Mouse (Mus musculus) bone marrow, adult 2 months (tissue): ENCODE measurements around the gene Ugcg.

Source experiments
- CTCF ChIP-seq: fragments of 200-500 bp; IDR thresholded peaks from 2 replicates; pipeline ENCODE4 v1.5.1; 2011; ENCODE audit warnings: low read length, control low read depth; ENCODE audit not compliant: control insufficient read depth, insufficient read depth
- POLR2A ChIP-seq: fragments of 200-500 bp; IDR thresholded peaks from 2 replicates; pipeline ENCODE4 v1.6.1; 2011; ENCODE audit warnings: low read depth, mild to moderate bottlenecking, control low read depth, low read length, borderline replicate concordance; ENCODE audit not compliant: control insufficient read depth

DNA sequence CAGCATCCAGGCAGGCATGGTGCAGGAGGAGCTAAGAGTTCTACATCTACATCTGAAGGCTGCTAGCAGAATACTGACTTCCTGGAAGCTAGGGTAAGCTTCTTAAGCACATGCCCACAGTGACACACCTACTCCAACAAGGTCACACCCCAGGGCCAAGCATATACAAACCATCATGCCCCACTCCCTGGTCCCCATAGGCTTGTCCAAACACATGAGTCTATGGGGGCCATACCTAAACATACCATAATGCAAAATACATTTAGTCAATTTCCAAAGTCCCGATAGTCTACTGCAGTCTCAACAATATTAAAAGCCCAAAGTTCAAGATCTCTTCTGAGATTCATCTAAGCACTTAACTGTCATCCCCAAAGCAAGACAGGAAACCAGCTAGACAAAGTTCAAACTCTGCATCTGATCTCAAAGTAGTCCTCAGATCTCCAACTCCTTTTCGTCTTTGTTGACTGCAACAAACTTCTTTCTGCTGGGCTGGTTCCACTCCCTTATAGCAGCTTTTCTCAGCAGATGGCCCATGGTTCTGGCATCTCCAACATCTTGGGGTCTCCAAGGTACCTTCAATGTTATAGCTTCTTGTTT, 21.7 kb upstream of the Ugcg start:
- TF ChIP-seq POLR2A (no peak), CTCF (no peak)
